Mouse (Mus musculus): ENCODE results near the gene Cdk5rap2. TPM values are rescaled to one million over a fixed set of nuclear protein-coding genes. Genes with fewer than 3 reads are reported as not detected.

The Cdk5rap2 gene
- polyA plus RNA-seq, 1 experiment from 2014 or later = 20.2 TPM

- H3K27me3 ChIP-seq (ENCODE audit: control insufficient read depth, insufficient read depth, low read length) = no peaks in the 10 kb centered on the region
- no peaks in the 10 kb centered on the region for H3K9me3 ChIP-seq (ENCODE audit: control insufficient read depth, low read length)
- no peak for ATAC-seq (ENCODE audit: low FRiP score)
- 87% methylated on average over 6 of the region's 6 CpGs for WGBS
- no peaks in the 10 kb centered on the region for H3K4me1 ChIP-seq (replicated peaks; ENCODE audit: control insufficient read depth, insufficient read depth, low read length)
- no peak overlapping the region for H3K4me2 ChIP-seq (replicated peaks; ENCODE audit: low read depth, low read length)
- peaks cover 3% of the 10 kb centered on the region; the same call in 1 of the 2 replicates for H3K36me3 ChIP-seq (ENCODE audit: control insufficient read depth, insufficient read depth, low read length)
- no peak overlapping the region for H3K27ac ChIP-seq (ENCODE audit: low read depth, low read length)
- no peak for DNase-seq (ENCODE audit: low spot score)
- no peak overlapping the region for H3K4me3 ChIP-seq (ENCODE audit: low read depth, low read length)
- H3K9ac ChIP-seq (ENCODE audit: low read depth, low read length) = no peak overlapping the region
Observed at GRCm38 (mm10) chr4:70332981-70333380, 77.3 kb downstream of the Cdk5rap2 start.

GRCm38 (mm10) chr4:70332576-70332975 lies 77.7 kb downstream of the Cdk5rap2 start:
- 60% methylated on average over 7 of the region's 7 CpGs for WGBS
- Histone ChIP-seq H3K4me3 (ENCODE audit: low read depth, low read length) (no peak overlapping the region), H3K36me3 (ENCODE audit: control insufficient read depth, insufficient read depth, low read length) (peaks cover 3% of the 10 kb centered on the region; the same call in 1 of the 2 replicates), H3K27me3 (ENCODE audit: control insufficient read depth, insufficient read depth, low read length) (no peaks in the 10 kb centered on the region), H3K27ac (ENCODE audit: low read depth, low read length) (no peak overlapping the region), H3K9me3 (ENCODE audit: control insufficient read depth, low read length) (no peaks in the 10 kb centered on the region), H3K4me1 (replicated peaks; ENCODE audit: control insufficient read depth, insufficient read depth, low read length) (no peaks in the 10 kb centered on the region), H3K4me2 (replicated peaks; ENCODE audit: low read depth, low read length) (no peak overlapping the region), H3K9ac (ENCODE audit: low read depth, low read length) (no peak overlapping the region)
- DNase-seq (ENCODE audit: low spot score) = no peak
- peak; percentile 48; the same call in 1 of the 2 replicates for ATAC-seq (ENCODE audit: low FRiP score)

DNA sequence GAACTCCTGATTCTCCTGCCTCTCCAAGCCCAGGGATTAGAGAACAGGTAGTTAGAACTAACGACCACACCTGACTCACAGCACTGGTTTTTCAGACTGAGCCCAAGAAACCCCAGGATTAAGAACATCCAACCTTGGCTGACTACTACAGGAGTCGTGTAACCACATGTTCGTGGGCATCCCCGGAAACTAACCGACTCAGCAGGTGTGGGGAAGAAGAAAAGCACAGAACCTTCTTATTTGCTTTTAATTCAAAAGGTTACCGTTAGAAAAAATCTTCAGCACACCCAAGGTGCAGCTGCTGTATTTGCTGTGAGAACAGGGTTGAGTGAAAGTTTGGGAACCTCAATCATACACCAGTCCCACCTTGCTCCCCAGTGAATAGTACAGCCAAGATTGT lies 79.1 kb downstream of the Cdk5rap2 start:
- 94% methylated on average over 6 of the region's 6 CpGs for WGBS
- DNase-seq (ENCODE audit: low spot score) (no peak), ATAC-seq (ENCODE audit: low FRiP score) (no peak)
- Histone ChIP-seq H3K27me3 (ENCODE audit: control insufficient read depth, insufficient read depth, low read length) (no peaks in the 10 kb centered on the region), H3K4me3 (ENCODE audit: low read depth, low read length) (no peak overlapping the region), H3K9ac (ENCODE audit: low read depth, low read length) (no peak overlapping the region), H3K4me2 (replicated peaks; ENCODE audit: low read depth, low read length) (no peak overlapping the region), H3K4me1 (replicated peaks; ENCODE audit: control insufficient read depth, insufficient read depth, low read length) (no peaks in the 10 kb centered on the region), H3K9me3 (ENCODE audit: control insufficient read depth, low read length) (no peaks in the 10 kb centered on the region), H3K27ac (ENCODE audit: low read depth, low read length) (no peak overlapping the region), H3K36me3 (ENCODE audit: control insufficient read depth, insufficient read depth, low read length) (no peaks in the 10 kb centered on the region)

DNA sequence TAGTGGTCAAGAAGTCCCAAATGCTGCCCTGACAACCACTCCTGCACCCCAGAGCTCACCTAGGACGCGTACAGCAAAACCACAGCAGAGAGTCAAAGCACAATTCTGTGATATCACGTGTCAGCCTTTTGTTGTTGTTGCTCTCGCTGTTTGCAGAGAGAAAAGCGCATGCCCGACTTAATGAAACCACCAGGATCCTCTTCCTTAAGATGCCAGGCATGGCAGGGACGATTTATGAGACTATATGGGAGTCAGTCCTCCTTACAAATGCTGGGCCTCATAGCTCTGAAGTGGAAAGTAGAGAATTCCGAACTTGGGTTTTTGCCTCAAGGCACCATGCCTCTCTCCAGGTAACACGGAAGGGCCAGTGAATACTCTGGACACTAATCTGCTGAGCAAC lies 82.2 kb downstream of the Cdk5rap2 start:
- 91% methylated on average over 9 of the region's 9 CpGs for WGBS
- Histone ChIP-seq H3K4me2 (replicated peaks; ENCODE audit: low read depth, low read length) (no peak overlapping the region), H3K27me3 (ENCODE audit: control insufficient read depth, insufficient read depth, low read length) (no peaks in the 10 kb centered on the region), H3K4me3 (ENCODE audit: low read depth, low read length) (no peak overlapping the region), H3K36me3 (ENCODE audit: control insufficient read depth, insufficient read depth, low read length) (no peaks in the 10 kb centered on the region), H3K27ac (ENCODE audit: low read depth, low read length) (no peak overlapping the region), H3K9me3 (ENCODE audit: control insufficient read depth, low read length) (no peaks in the 10 kb centered on the region), H3K4me1 (replicated peaks; ENCODE audit: control insufficient read depth, insufficient read depth, low read length) (no peaks in the 10 kb centered on the region), H3K9ac (ENCODE audit: low read depth, low read length) (no peak overlapping the region)
- no peak for DNase-seq (ENCODE audit: low spot score)
- ATAC-seq (ENCODE audit: low FRiP score) = no peak

DNA sequence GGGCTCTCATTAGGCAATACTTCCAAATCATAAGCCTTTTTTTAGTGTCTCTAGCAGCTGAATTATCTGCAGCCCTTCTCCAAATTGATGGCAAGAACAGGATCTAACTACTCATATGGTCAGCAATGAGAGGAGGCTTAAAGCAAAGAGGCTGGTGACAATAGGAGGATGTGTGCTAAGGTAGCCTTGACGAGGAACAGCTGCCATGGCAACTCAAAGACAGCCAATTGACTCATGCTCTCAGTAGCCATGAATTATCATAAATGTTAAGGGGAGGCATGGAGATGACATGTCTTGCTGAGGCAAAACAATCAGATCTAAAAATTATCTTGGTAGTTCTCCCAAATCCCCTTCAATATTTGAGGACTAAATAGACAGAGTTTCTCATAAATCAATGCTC lies 82.8 kb downstream of the Cdk5rap2 start:
- Histone ChIP-seq H3K9me3 (ENCODE audit: control insufficient read depth, low read length) (no peaks in the 10 kb centered on the region), H3K4me3 (ENCODE audit: low read depth, low read length) (no peak overlapping the region), H3K9ac (ENCODE audit: low read depth, low read length) (no peak overlapping the region), H3K4me1 (replicated peaks; ENCODE audit: control insufficient read depth, insufficient read depth, low read length) (no peaks in the 10 kb centered on the region), H3K27me3 (ENCODE audit: control insufficient read depth, insufficient read depth, low read length) (no peaks in the 10 kb centered on the region), H3K27ac (ENCODE audit: low read depth, low read length) (no peak overlapping the region), H3K4me2 (replicated peaks; ENCODE audit: low read depth, low read length) (no peak overlapping the region), H3K36me3 (ENCODE audit: control insufficient read depth, insufficient read depth, low read length) (no peaks in the 10 kb centered on the region)
- ATAC-seq (ENCODE audit: low FRiP score) (no peak), DNase-seq (ENCODE audit: low spot score) (no peak)
- WGBS = 52% methylated on average over 1 of the region's 1 CpGs

DNA sequence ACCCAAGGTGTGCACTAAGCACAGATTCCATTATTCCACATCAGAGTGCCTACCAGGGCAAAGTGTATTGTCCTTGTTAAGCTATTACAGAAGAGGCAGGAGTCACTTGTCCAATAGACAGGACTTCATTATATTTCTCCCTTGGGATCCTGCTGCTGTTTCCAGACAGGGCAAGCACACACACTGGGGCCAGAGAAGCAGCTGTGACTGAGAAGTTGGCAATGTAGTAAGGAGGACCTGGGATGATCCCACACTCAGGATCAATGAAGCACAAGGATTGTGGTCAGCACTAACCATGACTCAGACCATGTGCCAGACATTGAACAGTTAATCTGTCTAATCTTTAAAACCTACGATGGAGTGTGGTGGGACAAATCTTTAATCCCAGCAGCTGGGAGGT lies 88.7 kb downstream of the Cdk5rap2 start:
- DNase-seq (ENCODE audit: low spot score) (no peak), ATAC-seq (ENCODE audit: low FRiP score) (no peak)
- no peak overlapping the region for H3K4me2 ChIP-seq (replicated peaks; ENCODE audit: low read depth, low read length)
- no peaks in the 10 kb centered on the region for H3K9me3 ChIP-seq (ENCODE audit: control insufficient read depth, low read length)
- H3K4me3 ChIP-seq (ENCODE audit: low read depth, low read length) = no peak overlapping the region
- no peak overlapping the region for H3K27ac ChIP-seq (ENCODE audit: low read depth, low read length)
- H3K36me3 ChIP-seq (ENCODE audit: control insufficient read depth, insufficient read depth, low read length) = no peaks in the 10 kb centered on the region
- H3K9ac ChIP-seq (ENCODE audit: low read depth, low read length) = no peak overlapping the region
- 68% methylated on average over 1 of the region's 1 CpGs for WGBS
- H3K27me3 ChIP-seq (ENCODE audit: control insufficient read depth, insufficient read depth, low read length) = no peaks in the 10 kb centered on the region
- H3K4me1 ChIP-seq (replicated peaks; ENCODE audit: control insufficient read depth, insufficient read depth, low read length) = no peaks in the 10 kb centered on the region

DNA sequence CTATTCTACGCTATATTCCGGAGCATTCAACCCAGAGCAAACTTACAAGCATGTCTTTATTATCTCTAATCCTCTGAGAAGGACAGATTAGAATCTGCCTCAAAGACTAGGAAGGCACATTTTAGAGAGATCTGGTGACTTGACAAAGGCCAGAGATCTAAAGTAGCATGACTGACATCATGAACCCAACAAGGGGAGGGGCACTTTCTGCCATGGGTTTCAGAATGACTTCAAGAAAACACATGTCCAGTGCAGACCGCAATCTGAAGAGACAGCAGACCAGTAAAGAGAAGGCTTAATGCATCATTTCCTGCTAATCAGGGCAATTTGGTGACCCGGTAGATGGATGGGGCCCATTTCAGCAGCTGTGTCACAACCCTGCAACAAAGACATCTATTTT lies 98.1 kb downstream of the Cdk5rap2 start:
- no peaks in the 10 kb centered on the region for H3K9me3 ChIP-seq (ENCODE audit: control insufficient read depth, low read length)
- no peak for DNase-seq (ENCODE audit: low spot score)
- WGBS = 92% methylated on average over 4 of the region's 4 CpGs

GRCm38 (mm10) chr4:70311530-70311929 lies 98.7 kb downstream of the Cdk5rap2 start:
- no peaks in the 10 kb centered on the region for H3K27me3 ChIP-seq (ENCODE audit: control insufficient read depth, insufficient read depth, low read length)

More for the DNA sequence above, 98.1 kb downstream of the Cdk5rap2 start:
- H3K4me2 ChIP-seq (replicated peaks; ENCODE audit: low read depth, low read length) = no peak overlapping the region
- H3K4me1 ChIP-seq (replicated peaks; ENCODE audit: control insufficient read depth, insufficient read depth, low read length) = no peaks in the 10 kb centered on the region
- 0 out of 2 replicates have a peak, but pooled peaks cover 5% of the 10 kb centered on the region for H3K36me3 ChIP-seq (ENCODE audit: control insufficient read depth, insufficient read depth, low read length)
- no peak overlapping the region for H3K4me3 ChIP-seq (ENCODE audit: low read depth, low read length)
- no peak overlapping the region for H3K9ac ChIP-seq (ENCODE audit: low read depth, low read length)
- H3K27me3 ChIP-seq (ENCODE audit: control insufficient read depth, insufficient read depth, low read length) = no peaks in the 10 kb centered on the region
- no peak overlapping the region for H3K27ac ChIP-seq (ENCODE audit: low read depth, low read length)
- ATAC-seq (ENCODE audit: low FRiP score) = no peak

GRCm38 (mm10) chr4:70307230-70307629 lies 103.0 kb downstream of the Cdk5rap2 start:
- Histone ChIP-seq H3K9ac (ENCODE audit: low read depth, low read length) (no peak overlapping the region), H3K9me3 (ENCODE audit: control insufficient read depth, low read length) (no peaks in the 10 kb centered on the region), H3K27me3 (ENCODE audit: control insufficient read depth, insufficient read depth, low read length) (no peaks in the 10 kb centered on the region), H3K4me1 (replicated peaks; ENCODE audit: control insufficient read depth, insufficient read depth, low read length) (no peaks in the 10 kb centered on the region), H3K36me3 (ENCODE audit: control insufficient read depth, insufficient read depth, low read length) (no peaks in the 10 kb centered on the region), H3K27ac (ENCODE audit: low read depth, low read length) (no peak overlapping the region), H3K4me3 (ENCODE audit: low read depth, low read length) (no peak overlapping the region), H3K4me2 (replicated peaks; ENCODE audit: low read depth, low read length) (no peak overlapping the region)
- ATAC-seq (ENCODE audit: low FRiP score) (peak; percentile 39; the same call in 1 of the 2 replicates), DNase-seq (ENCODE audit: low spot score) (peak; percentile 77)
- WGBS = 75% methylated on average over 4 of the region's 4 CpGs

More at GRCm38 (mm10) chr4:70311530-70311929, 98.7 kb downstream of the Cdk5rap2 start:
- H3K36me3 ChIP-seq (ENCODE audit: control insufficient read depth, insufficient read depth, low read length) = 0 out of 2 replicates have a peak, but pooled peaks cover 5% of the 10 kb centered on the region
- H3K4me3 ChIP-seq (ENCODE audit: low read depth, low read length) = no peak overlapping the region
- WGBS = 81% methylated on average over 5 of the region's 5 CpGs
- no peak for DNase-seq (ENCODE audit: low spot score)
- no peak overlapping the region for H3K27ac ChIP-seq (ENCODE audit: low read depth, low read length)
- no peak overlapping the region for H3K4me2 ChIP-seq (replicated peaks; ENCODE audit: low read depth, low read length)
- H3K9ac ChIP-seq (ENCODE audit: low read depth, low read length) = no peak overlapping the region
- H3K9me3 ChIP-seq (ENCODE audit: control insufficient read depth, low read length) = no peaks in the 10 kb centered on the region
- H3K4me1 ChIP-seq (replicated peaks; ENCODE audit: control insufficient read depth, insufficient read depth, low read length) = no peaks in the 10 kb centered on the region
- ATAC-seq (ENCODE audit: low FRiP score) = 0 out of 2 replicates have a peak, but pooled peaks have one; percentile 35

Data from hindbrain, embryonic 11.5 days (tissue).